Mouse (Mus musculus): ENCODE results near the gene Gm28269. TPM values are rescaled to one million over a fixed set of nuclear protein-coding genes. Genes with fewer than 3 reads are reported as not detected.

The Gm28269 gene
- polyA plus RNA-seq (2015; fragmentation: Nextera tagmentation; extraction: Ambion mirVana) = not detected in 2 replicates

DNA sequence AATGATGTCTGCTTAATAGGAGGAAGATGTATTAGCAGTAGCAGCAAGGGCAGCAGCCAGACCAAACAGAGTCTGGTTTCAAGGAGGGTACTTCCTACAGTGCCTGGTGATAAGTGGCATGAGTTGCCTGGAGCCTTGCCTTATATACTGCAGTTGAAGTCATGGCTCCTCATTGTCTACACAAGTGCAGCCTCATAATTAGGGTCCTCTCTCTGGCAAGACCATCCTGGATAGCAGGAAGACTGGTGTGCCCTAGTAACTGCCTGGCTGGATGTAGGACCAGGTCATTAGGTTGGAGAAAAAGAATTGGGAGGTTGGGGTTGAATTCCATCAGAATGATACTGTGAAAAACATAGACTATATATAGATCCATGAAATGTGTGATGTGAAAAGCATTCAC, at the start of gene Gm28269:
Gene Gm28269, minus strand, starts transcription at position 101 of the 400 bp plus-strand sequence.
- H3K9me3 ChIP-seq = no peaks in the 10 kb centered on the region
- H3K9ac ChIP-seq = no peak within 1 kb of the TSS
- H3K36me3 ChIP-seq = no peaks in the 10 kb centered on the region
- no peak within 1 kb of the TSS for H3K27ac ChIP-seq
- no peak within 1 kb of the TSS for H3K4me2 ChIP-seq
- no peak for ATAC-seq (ENCODE audit: low FRiP score)
- no peaks in the 10 kb centered on the region for H3K27me3 ChIP-seq
- H3K4me3 ChIP-seq = no peak within 1 kb of the TSS
- H3K4me1 ChIP-seq (replicated peaks) = no peaks in the 10 kb centered on the region

DNA sequence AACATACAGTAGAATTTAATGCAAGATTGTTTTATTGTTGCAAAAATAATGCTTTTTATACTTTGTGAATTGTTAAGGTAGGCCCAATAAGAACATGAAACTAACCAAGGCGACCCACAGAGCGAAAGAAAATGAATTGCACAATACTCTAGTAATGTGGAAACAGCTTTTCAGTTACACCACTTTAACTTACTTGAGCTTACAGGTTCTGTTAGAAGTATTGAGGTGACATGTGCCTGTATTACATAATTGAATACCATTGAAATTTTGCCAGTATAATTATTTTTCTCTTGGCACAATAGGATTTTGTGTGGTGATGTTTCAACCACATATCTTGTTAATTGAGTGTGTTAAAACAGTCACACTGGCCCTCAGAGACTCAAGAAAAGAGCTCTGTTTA, 28.0 kb downstream of the Gm28269 start:
- H3K4me1 ChIP-seq (replicated peaks) = no peaks in the 10 kb centered on the region
- ATAC-seq (ENCODE audit: low FRiP score) = no peak
- 93% methylated on average over 2 of the region's 2 CpGs for WGBS

DNA sequence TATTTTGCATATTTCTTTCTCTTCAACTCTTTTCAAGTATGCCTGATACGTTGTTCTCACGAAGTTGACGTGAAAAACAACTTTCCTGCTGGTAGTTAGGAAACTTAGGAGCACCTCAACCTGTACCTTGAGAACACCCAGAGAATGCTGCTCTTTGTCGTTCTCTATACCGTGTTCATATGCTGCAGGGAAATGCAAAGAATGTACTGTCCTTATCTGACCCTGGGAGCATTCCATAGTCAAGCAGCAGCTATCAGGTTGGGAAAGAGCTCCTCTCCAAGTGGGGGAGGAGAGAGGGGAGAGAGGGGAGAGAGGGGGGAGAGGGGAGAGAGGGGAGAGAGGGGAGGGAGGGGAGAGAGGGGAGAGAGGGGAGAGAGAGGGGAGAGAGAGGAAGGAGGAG, 29.6 kb downstream of the Gm28269 start:
- H3K4me3 ChIP-seq = no peak overlapping the region
- H3K4me2 ChIP-seq = no peak overlapping the region
- H3K4me1 ChIP-seq (replicated peaks) = no peaks in the 10 kb centered on the region
- no peak for ATAC-seq (ENCODE audit: low FRiP score)
- no peak overlapping the region for H3K9ac ChIP-seq
- H3K9me3 ChIP-seq = no peaks in the 10 kb centered on the region
- H3K36me3 ChIP-seq = no peaks in the 10 kb centered on the region
- no peaks in the 10 kb centered on the region for H3K27me3 ChIP-seq
- no peak overlapping the region for H3K27ac ChIP-seq
- WGBS = 70% methylated on average over 5 of the region's 5 CpGs

More for the DNA sequence above, 28.0 kb downstream of the Gm28269 start:
- H3K9me3 ChIP-seq = no peaks in the 10 kb centered on the region
- H3K4me3 ChIP-seq = no peak overlapping the region
- H3K27me3 ChIP-seq = no peaks in the 10 kb centered on the region
- H3K27ac ChIP-seq = no peak overlapping the region
- H3K9ac ChIP-seq = no peak overlapping the region
- H3K36me3 ChIP-seq = no peaks in the 10 kb centered on the region
- H3K4me2 ChIP-seq = no peak overlapping the region

DNA sequence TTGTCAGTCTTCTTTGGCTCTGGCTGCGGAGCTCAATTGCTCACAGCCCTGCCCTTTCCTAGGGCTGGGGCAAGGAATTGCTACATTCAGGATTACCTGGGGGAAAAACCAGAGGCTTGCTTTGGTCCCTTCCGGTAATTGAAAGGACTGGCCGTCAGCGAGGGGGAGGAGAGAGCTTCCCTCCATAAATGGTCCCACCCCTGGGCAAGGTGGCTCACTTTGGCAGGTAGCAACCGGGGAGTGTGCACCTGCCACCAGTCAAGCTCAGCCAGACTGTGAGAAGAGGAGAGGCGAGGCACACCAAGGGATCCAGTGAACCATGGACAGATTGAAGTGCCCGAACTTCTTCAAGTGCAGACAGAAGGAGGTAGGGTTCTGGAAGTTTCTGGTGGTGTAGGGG, 30.1 kb downstream of the Gm28269 start, which contains the start of gene Slc6a14:
Gene Slc6a14, plus strand, starts transcription at position 68 of the 400 bp plus-strand sequence.
- Histone ChIP-seq H3K4me3 (no peak within 1 kb of the TSS), H3K4me2 (no peak within 1 kb of the TSS), H3K4me1 (replicated peaks) (no peaks in the 10 kb centered on the region), H3K9ac (no peak within 1 kb of the TSS), H3K27ac (no peak within 1 kb of the TSS), H3K9me3 (no peaks in the 10 kb centered on the region), H3K27me3 (no peaks in the 10 kb centered on the region), H3K36me3 (no peaks in the 10 kb centered on the region)
- ATAC-seq (ENCODE audit: low FRiP score) = no peak
- WGBS = 73% methylated on average over 7 of the region's 7 CpGs

DNA sequence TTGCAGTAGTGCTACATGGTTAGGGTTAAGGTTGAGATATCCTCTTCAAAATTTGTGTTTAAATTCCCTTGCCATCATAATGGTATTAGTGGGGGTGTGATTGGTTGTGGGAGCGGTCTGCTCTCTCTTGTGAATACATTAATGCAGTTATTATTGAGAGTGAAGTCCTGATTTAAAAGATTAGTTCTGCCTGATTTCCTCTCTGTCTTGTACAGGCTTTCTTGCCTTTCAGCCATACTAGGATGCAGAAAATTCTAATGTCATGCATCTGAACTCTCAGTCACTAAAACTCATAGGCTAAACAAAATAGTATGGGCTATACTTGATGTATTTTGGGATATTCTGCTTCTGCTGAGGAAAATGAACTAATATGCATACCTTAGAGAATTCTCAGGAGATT, 40.4 kb downstream of the Gm28269 start:
- no peak overlapping the region for H3K9ac ChIP-seq

DNA sequence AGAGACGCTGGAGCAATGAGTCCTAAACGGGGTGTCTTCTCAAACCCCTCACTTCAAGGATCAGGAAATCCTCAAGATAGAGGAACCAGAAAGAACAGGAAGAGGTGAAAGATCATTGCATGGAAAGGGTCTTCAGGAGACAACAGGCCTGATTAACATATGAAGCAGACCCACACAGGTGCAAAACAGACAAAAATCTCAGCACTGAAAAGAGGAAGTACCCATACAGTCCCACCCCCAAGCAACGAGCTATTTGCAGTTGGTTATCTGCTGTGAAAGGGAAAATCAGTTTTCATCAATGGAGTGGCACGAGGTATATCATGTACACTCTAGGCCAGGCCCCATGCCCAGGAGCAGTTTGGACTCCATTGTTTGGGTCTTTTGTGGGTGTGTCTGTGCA, 43.3 kb downstream of the Gm28269 start:
- 86% methylated on average over 4 of the region's 4 CpGs for WGBS
- H3K27ac ChIP-seq = no peak overlapping the region

More for the DNA sequence above, 40.4 kb downstream of the Gm28269 start:
- Histone ChIP-seq H3K27me3 (no peaks in the 10 kb centered on the region), H3K4me3 (no peak overlapping the region), H3K4me1 (replicated peaks) (no peaks in the 10 kb centered on the region), H3K4me2 (no peak overlapping the region), H3K36me3 (no peaks in the 10 kb centered on the region), H3K9me3 (no peaks in the 10 kb centered on the region), H3K27ac (no peak overlapping the region)
- 43% methylated on average over 1 of the region's 1 CpGs for WGBS
- no peak for ATAC-seq (ENCODE audit: low FRiP score)

DNA sequence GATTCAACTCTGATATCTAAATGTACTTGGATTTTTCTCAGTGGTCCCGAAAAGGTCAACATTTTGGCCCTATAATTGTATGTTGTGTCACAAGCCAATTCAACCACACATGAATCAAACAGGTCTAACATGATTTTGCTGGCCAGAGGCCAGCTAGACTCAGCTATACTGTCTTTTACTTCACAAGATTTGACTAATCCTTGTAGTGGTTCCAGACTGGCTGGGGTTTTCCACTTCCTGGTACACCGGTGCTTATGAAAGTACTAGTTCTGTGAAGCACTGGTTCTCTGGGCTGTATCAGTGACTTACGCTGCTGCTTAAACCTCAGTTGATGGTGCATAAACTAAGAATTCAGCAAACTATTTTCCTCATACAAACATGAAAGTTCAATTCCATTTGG, 49.2 kb downstream of the Gm28269 start:
- Histone ChIP-seq H3K4me3 (no peak overlapping the region), H3K4me1 (replicated peaks) (no peaks in the 10 kb centered on the region), H3K27ac (no peak overlapping the region), H3K9ac (no peak overlapping the region), H3K27me3 (no peaks in the 10 kb centered on the region), H3K36me3 (no peaks in the 10 kb centered on the region), H3K9me3 (no peaks in the 10 kb centered on the region), H3K4me2 (no peak overlapping the region)
- 90% methylated on average over 3 of the region's 3 CpGs for WGBS
- ATAC-seq (ENCODE audit: low FRiP score) = no peak

More for the DNA sequence above, 43.3 kb downstream of the Gm28269 start:
- Histone ChIP-seq H3K9me3 (no peaks in the 10 kb centered on the region), H3K4me2 (no peak overlapping the region), H3K36me3 (no peaks in the 10 kb centered on the region), H3K4me3 (no peak overlapping the region), H3K27me3 (no peaks in the 10 kb centered on the region), H3K4me1 (replicated peaks) (no peaks in the 10 kb centered on the region), H3K9ac (no peak overlapping the region)
- ATAC-seq (ENCODE audit: low FRiP score) = no peak

DNA sequence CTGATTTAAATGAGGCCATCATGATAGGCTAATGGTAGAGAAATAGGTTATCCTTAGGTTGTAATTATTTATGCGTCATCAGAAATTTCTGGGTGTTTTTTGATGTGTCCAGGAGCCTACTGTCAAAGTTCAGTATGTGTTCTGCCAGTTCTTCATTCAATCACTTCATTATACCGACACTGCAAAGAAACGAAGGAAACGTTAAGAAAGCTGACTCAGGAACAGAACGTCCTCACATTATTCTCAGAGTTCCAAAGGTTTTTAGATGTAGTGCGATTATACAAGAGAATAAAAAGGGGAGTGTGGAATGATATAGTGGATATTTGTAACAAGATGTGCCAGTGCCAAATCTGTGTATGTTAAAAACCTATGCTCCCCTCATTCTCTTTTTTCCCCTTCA, 49.7 kb downstream of the Gm28269 start:
- H3K9me3 ChIP-seq = no peaks in the 10 kb centered on the region
- ATAC-seq (ENCODE audit: low FRiP score) = no peak
- H3K4me1 ChIP-seq (replicated peaks) = no peaks in the 10 kb centered on the region
- no peak overlapping the region for H3K9ac ChIP-seq
- no peaks in the 10 kb centered on the region for H3K36me3 ChIP-seq
- no peaks in the 10 kb centered on the region for H3K27me3 ChIP-seq
- no peak overlapping the region for H3K27ac ChIP-seq
- no peak overlapping the region for H3K4me2 ChIP-seq
- H3K4me3 ChIP-seq = no peak overlapping the region
- WGBS = 86% methylated on average over 6 of the region's 6 CpGs

Other genes with a start within 250 kb of the Gm28269 start
- gene Slc6a14, start 30.2 kb downstream of the Gm28269 start, polyA plus RNA-seq (2015; fragmentation: Nextera tagmentation; extraction: Ambion mirVana) = 0.04 TPM in 1 of 2 replicates, not detected in the other